8 mouse cellular contexts compared by ENCODE assay signal in genomic region chr7:110688884-110689681, GRCm38 (mm10).
DNase-seq lines count a peak whose midpoint lies in the region; ATAC-seq lines count a peak whose summit lies in the region.

No protein-coding gene starts in this region.

- no peak overlapping the region for H3K4me2 ChIP-seq in hindbrain, embryonic 12.5 days (replicated peaks)
- peak overlapping the region; percentile 23 for H3K4me2 ChIP-seq in heart, embryonic 14.5 days (ENCODE audit: low read length)

- no peak overlapping the region for H3K4me3 ChIP-seq in hindbrain, embryonic 10.5 days
- no peak overlapping the region for H3K4me3 ChIP-seq in hindbrain, embryonic 12.5 days
- no peak overlapping the region for H3K4me3 ChIP-seq in heart, embryonic 14.5 days (ENCODE audit: control insufficient read depth in 1 of 2, insufficient read depth in 1 of 2, low read depth in 1 of 2, low read length in 2 of 2)

- no peaks in the 10 kb centered on the region for H3K36me3 ChIP-seq in hindbrain, embryonic 10.5 days
- no peaks in the 10 kb centered on the region for H3K36me3 ChIP-seq in hindbrain, embryonic 12.5 days
- no peaks in the 10 kb centered on the region for H3K36me3 ChIP-seq in heart, embryonic 14.5 days (ENCODE audit: control insufficient read depth, insufficient read depth, low read length)

- DNase-seq in hindbrain, embryonic 10.5 days (ENCODE audit: low spot score): peak; percentile 65
- DNase-seq in embryo, embryonic 10 days (ENCODE audit: low spot score): peak; percentile 88
- DNase-seq in kidney, postnatal 4 days: peak; percentile 93 to 96
- DNase-seq in thymus, postnatal 0 days (ENCODE audit: low spot score): peak; percentile 65

- WGBS in hindbrain, embryonic 10.5 days: 48% methylated on average over 14 of the region's 14 CpGs
- 40% methylated on average over 14 of the region's 14 CpGs for WGBS in hindbrain, embryonic 12.5 days
- 33% methylated on average over 14 of the region's 14 CpGs for WGBS in heart, embryonic 14.5 days

- no peak overlapping the region for H3K9ac ChIP-seq in hindbrain, embryonic 12.5 days
- no peak overlapping the region for H3K9ac ChIP-seq in heart, embryonic 14.5 days (ENCODE audit: low read length)

- no peaks in the 10 kb centered on the region for H3K27me3 ChIP-seq in hindbrain, embryonic 10.5 days (ENCODE audit: insufficient read depth, poor library complexity, severe bottlenecking)
- no peaks in the 10 kb centered on the region for H3K27me3 ChIP-seq in hindbrain, embryonic 12.5 days
- H3K27me3 ChIP-seq in heart, embryonic 14.5 days (ENCODE audit: control insufficient read depth, insufficient read depth, low read length): no peaks in the 10 kb centered on the region

- H3K27ac ChIP-seq in hindbrain, embryonic 10.5 days: peak overlapping the region; percentile 66; the same call in 1 of the 2 replicates
- no peak overlapping the region for H3K27ac ChIP-seq in hindbrain, embryonic 12.5 days
- H3K27ac ChIP-seq in heart, embryonic 14.5 days (replicated peaks in 1 of 2; ENCODE audit: control insufficient read depth in 1 of 2, insufficient read depth in 1 of 2, low read depth in 2 of 2, low read length in 2 of 2): peak overlapping the region; percentile 67 to 83

- peaks cover 7% of the 10 kb centered on the region; the same call in 1 of the 2 replicates for H3K4me1 ChIP-seq in hindbrain, embryonic 10.5 days (replicated peaks)
- peaks cover 4% of the 10 kb centered on the region for H3K4me1 ChIP-seq in hindbrain, embryonic 12.5 days
- peaks cover 7 to 12% of the 10 kb centered on the region in 2 experiments for H3K4me1 ChIP-seq in heart, embryonic 14.5 days (ENCODE audit: control insufficient read depth in 2 of 2, insufficient read depth in 2 of 2, low read length in 2 of 2)

- ATAC-seq in hindbrain, embryonic 12.5 days (ENCODE audit: low FRiP score): no peak
- peak; percentile 77; the same call in 1 of the 2 replicates for ATAC-seq in heart, embryonic 14.5 days (ENCODE audit: insufficient number of reproducible peaks, insufficient read depth, low FRiP score, low read depth)
- ATAC-seq in monocyte, adult 5-6 weeks (replicated peaks; ENCODE audit: insufficient number of reproducible peaks, low FRiP score, low TSS enrichment, poor library complexity, severe bottlenecking): 0 out of 2 replicates have a peak, but pooled peaks have one; percentile 35
- no peak for ATAC-seq in megakaryocyte-erythroid progenitor cell, adult 5-6 weeks (replicated peaks; ENCODE audit: low FRiP score, low TSS enrichment, poor library complexity, severe bottlenecking)

- no peaks in the 10 kb centered on the region for H3K9me3 ChIP-seq in hindbrain, embryonic 10.5 days
- H3K9me3 ChIP-seq in hindbrain, embryonic 12.5 days (replicated peaks): no peaks in the 10 kb centered on the region
- peaks cover 3% of the 10 kb centered on the region; the same call in 1 of the 2 replicates for H3K9me3 ChIP-seq in heart, embryonic 14.5 days (ENCODE audit: control insufficient read depth, low read length)

Comparison
In these comparisons a context has a peak if more than half of its experiments do, and no peak if none do; other contexts are left out.
1. ATAC-seq: peak in heart, embryonic 14.5 days (single experiment) and monocyte, adult 5-6 weeks (single experiment); none in hindbrain, embryonic 12.5 days (single experiment) and megakaryocyte-erythroid progenitor cell, adult 5-6 weeks (single experiment).
2. Peak in every context shown above with its lines, with median percentiles within 50 percentile points of each other: DNase-seq.